Mouse (Mus musculus) right cerebral cortex, postnatal 25 days (tissue): ENCODE measurements at regions not wholly inside any gene's neighbourhood (a gene's known extent, or its start where the extent isn't known, plus 50 kb on each side); places are given as distances from the start of the nearest gene placed in this dataset.
"Not testable (repeated sequence)": the region's sequence is repeated elsewhere in the genome, so short reads cannot be mapped to it uniquely, and the experiment has no call there.

Experiments
- DNase-seq: peaks from one replicate; pipeline ENCODE4 v3.0.0; 2022

DNA sequence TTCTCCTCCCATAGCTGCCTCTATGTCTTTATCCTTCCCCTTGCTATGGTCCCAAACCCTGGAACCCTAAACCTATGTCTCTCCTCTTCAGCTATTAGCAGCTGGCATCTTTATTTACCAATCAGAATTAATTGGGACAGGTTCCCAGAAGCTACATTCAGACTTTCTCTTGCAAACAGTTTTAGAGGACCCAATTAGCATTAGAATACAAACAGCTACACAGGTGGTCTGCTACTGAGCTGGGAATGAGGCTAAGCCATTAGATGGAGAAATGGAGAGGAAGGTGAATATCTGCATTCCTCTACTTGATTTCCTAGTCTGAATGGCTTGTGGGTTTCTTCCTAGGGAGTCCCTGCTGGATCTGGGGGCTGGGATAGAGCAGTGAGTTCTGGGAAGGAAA is 611.9 kb downstream of the A830018L16Rik start:
- DNase-seq = no peak

DNA sequence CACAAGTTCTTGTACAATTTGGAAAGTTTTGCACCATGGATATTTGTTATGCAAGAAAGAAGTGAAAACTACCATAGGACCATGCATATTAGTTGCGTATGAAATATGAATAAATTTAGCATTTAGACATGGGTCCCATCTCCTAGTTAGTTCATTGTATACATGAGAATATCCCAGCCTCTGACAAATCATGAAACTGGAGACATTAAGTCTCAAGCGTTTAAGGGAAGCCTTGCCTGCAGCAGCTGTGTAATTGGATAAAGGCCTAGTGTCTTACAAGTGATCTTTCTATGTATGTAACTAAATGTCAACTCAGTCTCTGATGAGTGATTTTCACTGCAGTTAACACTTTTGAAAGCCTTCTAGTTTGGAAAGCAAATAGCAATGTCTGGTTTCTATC is 613.5 kb downstream of the A830018L16Rik start:
- DNase-seq = no peak

DNA sequence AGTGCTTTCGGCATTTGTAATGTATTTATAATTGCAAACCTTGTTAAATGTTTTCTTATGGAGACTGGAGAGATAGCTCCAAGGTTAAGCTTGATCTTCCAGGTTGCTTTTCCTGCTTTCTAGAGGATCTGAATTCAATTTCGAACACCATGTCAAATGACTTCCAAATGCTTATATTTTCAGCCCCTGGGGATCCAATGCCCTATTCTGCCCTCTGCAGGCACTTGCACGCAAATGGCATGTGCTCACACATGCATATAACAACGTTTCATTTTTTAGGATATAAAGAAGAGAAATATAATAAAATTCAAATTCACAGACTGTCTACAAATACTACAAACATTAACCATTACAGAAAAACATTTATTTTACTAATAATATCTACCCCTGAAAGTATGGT is 614.2 kb downstream of the A830018L16Rik start:
- DNase-seq = no peak

DNA sequence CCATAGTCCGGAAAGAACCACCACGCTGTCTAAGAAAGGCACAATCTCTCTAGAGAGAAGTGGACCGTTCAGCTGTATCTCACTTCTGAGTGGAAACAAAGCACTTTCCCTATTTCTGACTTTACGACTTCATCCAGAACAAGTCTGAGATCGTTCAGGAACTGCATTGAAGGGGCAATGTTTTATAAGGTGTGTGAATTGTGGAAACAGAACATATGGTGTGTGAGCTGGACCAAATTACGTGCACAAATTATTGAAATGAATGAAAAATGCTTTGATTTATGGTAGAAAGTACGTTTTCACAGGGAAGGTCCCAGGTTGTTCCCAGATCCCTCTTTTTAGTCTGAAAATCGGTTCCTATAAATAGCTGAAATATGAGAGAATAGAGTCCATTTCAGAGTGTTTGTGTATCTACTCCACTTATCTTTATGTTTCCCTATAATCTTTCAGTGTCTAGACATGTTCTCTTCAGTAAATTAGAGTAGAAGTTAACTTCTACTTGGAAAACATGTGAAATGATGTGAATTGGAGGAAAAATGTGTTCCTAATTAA is 638.1 kb downstream of the A830018L16Rik start:
- no peak for DNase-seq

DNA sequence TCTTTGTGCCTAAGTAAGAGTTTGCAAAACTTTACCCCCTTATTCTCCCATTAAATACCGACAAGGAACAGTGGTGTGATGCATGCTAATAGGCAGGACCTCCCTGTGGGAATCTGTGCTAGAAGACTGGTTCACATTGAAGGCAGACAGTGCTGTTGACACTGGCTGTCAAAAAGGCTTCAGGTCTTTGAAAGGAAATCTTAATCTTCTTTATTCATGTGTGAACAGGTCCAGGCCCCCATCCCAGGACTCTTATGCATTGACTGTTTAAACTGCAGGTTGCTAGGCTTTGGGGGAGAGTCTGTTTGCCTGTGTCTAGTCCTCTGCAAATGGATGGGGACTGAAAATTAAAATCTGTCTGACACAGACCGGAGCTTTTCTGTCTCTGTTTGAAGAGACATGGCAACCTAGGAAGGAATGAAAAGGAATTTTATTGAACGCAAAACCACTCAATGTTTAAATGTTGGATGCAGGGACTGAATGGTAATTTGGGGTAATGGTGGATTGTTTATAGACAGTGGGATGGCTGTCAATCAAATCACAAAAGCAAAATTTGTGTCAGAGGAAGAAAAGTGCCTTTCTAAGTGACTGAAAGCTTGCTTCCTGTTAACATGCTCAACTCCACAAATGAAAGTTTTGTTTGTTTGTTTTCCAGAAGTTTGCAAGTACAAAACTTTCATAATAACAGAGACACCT is 642.1 kb downstream of the A830018L16Rik start:
- DNase-seq = no peak

DNA sequence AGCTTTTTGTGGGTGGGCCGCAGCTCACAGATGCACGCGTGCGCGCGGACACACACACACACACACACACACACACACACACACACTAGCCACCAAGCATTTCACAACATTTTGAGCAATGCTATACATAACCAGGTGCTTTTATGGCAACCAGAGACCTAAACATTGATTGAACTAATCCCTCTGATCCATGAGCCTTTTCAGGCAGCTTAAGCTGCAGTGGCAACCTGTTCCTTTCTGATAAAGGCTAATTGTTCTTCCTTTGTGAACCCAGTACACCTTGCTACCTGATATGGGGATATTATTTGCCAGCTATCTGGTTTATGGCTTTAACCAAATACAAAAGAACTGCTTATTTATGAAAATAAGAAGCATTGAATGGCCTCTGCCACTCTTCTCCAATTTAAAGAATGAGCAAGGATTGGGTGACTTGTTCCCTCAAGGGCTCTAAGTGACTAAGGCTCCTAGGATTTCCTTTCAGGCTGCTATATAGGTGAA is 651.2 kb downstream of the A830018L16Rik start:
- DNase-seq = no peak

DNA sequence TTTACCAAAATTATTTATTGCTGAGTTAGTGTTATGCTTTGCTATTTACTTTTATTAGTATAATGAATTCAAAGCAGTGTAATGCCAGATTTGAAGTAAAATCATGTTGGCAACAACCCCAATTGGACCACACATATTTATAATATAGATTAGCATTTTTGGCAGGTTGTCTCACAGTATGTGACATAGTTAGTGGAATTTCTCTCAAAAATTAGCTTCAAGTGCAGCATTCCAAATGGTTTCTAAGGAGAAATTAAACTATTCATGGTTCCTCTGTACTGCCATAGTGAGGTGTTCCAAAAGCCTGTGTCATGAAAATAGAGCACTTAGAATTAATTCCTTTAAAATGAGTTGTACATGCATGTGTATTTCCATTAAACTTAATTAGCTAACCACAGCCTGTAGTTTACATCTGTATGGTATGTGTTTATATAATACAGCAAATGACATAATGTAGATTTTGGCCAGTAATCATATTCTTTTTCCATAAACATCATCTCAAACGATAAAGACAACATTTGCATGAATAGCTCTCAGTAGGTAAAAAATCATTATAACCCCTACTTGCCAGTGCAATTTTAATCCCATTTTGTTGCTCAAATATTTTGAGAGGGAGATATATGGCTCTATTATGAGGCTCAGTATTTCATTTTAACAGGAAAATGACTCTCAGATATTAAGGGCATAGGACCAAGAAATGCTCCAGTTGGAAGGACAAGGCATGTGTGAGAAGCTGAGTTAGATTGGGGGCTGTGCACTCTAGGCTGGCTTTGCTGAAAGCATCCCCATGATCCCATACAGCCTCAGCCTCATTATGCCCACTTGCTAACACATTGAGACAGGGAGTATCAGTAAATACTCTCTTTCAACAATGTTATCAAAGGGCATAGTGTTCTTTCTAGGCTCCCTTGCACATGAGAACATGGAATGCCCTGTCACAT is 678.9 kb downstream of the A830018L16Rik start:
- DNase-seq = no peak

DNA sequence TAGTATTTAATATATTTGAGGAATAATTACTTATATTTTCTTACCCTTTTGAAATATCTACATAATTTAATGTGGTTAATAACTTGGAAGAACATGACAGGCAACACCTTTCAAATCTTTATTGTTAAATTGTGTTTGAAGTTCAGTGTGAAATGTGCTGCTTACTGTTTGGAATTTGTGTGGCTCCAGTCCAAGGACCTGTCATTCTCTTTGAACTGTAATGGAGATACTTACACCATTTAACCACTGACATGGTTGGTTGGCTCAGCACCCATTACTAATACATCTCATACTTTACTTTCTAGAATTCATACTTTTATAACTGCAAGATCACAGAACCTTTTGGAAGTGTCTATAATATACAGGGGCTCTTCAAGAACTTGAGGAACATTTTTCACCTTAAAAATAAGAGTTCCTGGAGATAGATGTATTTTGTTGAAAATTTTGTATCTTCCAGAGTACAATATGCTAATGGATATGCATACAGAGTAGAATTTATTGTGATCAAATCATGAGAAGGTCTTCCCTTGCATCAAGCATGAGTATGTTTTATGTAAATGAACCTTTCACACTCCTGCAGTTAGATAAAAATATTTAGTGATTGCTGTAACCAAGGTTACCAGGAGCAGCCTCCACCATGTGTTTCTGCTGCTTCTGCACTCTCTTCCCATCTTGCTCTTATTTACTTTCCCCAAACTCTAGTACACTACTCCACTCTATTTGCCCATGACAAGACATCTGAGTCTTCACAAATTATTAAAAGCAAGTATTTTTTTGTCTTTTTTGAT is 701.3 kb downstream of the A830018L16Rik start:
- DNase-seq = no peak

DNA sequence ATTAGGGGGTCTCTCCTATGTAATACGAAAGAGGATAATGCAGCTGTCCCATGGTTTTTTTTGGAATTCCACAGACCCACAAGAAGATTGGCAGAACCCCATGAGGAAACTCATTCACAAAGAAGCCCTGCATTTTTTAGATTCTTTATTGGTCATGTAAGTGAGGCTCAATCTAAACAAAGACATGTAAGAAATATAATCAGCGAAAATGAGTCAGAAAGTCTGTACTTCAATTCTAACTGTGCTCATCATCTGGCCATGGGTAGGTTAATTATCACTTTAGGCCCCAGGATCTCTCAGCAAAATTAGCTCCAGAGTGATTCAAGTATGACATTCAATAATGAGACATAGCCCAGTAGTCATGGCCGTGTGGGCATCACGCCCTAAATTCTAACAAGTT is 703.2 kb downstream of the A830018L16Rik start:
- DNase-seq = no peak

DNA sequence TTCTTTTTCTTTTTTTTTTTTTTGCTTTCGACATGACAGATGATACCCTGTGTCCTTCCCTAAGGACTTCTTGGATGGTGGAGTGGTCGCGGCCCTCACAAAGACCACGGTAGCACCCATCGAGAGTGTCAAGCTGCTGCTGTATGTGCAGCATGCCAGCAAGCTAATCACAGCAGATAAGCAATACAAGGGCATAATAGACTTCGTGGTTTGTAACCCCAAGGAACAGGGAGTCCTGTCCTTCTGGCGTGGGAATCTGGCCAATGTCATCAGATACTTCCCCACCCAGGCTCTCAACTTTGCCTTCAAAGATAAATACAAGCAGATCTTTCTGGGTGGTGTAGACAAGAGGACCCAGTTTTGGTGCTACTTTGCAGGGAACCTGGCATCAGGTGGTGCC is 707.0 kb downstream of the A830018L16Rik start:
- no peak for DNase-seq

DNA sequence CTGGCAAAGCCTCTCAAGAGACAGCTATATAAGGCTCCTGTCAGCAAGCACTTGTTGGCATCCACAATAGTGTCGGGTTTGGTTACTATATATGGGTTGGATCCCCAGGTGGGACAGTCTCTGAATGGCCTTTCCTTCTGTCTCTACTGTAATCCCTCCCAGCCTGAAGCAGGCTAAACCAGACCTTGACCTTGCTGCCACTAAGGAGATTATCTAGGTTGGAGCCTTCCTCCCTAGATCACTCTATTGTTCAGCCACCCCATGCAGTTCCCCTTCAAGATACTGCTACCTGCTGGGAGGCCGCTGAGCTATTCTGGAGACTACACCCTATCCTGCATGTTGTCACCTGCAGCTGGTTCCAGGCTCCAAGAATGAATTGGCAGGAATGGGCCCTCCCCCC is 712.7 kb downstream of the A830018L16Rik start:
- DNase-seq = not testable (repeated sequence)

DNA sequence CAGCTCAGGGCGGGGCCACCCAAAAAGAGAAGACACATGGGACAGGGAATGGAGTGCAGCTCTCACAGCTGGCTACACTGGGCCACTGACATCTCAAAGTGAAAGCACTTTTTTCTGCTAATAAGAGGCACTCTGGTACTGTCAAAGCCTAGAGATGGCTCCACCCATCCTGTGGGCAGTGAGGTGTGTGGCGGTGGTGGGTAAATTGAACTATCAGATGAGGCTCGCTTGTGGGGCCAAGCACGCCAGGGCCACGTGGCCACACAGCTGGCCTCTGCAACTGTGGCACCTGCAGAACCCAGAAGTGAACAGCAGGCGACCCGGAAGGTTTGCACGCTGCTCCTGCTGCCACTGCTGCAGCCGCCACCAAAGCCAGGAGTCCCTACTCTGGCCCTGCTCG is 756.6 kb downstream of the A830018L16Rik start:
- DNase-seq = no peak

DNA sequence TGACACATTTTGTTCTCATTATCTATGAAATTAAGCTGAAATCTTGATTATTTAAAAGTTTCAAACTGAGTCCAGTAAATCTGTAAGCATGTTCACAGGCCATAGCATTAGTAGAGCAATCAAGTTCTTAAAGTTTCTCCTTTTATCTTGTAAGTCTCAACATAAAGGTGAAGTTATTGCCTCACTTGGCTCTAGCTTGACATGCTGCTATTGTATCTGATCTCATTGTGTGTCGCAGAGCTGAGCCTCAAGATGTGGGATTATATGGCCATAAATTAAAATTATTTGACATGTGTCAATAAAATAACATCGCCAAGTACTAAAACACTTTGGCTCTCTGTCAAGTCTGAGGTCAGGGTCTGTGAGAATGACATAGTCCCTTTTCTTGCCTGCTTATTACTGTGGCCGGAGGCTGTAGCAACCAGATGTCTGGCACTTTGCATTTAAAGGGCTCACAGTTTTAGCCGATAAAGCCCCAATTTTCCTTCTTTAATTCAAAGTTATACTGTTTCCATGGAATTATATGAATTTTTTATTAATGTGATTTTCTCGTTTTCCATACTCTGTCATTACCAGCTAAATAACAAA is 775.8 kb downstream of the A830018L16Rik start:
- DNase-seq = no peak

DNA sequence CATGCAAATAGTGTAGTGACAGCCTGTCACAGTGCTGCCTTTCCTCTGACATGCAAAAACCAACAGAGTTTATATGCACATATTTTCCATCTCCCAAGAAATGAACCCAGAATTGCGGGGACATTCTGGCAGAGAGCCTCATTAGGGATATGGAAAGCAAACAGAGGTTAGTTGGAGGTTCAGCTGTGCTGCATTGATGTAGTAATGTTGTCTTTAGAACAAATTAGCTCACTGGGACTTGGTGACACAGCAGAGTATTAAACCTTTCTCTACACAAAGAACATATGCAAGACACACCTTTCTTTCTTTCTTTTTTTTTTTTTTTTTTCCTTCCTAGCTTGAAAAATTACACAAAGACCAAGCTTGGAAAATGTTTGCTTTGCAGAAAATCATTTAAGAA is 778.7 kb downstream of the A830018L16Rik start:
- DNase-seq = no peak

DNA sequence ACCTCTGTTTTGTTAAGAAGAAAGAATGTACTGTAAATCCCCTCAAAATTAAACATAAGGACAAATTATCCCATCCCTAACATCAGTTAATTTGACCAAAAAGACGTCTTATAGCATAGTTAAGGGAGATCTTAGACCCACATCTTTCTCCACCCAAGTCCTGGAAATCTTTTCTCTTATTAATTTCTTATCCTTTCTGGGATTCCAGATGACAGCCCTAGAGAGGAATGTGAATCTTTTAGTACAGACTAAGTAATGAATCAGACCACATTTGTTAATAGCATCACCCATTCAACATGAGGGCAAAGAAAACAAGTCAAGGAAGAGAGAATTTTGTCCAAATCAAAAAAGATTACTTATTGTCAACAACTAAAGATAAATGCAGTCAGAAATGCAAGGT is 817.2 kb downstream of the A830018L16Rik start:
- no peak for DNase-seq

DNA sequence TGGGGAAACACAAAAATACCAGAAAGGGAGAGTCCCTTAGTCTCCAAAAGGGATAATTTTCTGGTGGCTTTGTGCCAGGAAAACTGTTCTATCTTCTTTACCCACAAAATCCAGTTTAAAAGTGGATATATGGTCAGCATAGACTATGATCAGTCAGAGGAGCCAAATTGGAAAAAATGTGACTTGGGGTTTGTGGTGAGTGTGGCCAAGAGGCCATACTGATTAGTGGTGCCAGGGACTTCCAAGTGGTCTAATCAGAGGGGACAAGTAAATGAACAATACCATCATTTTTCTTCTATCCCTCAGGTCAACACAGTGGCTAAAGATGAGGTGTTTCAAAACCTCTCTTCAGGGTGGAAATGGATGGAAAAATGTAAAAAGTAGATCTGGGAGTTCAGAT is 828.2 kb downstream of the A830018L16Rik start:
- DNase-seq = no peak

DNA sequence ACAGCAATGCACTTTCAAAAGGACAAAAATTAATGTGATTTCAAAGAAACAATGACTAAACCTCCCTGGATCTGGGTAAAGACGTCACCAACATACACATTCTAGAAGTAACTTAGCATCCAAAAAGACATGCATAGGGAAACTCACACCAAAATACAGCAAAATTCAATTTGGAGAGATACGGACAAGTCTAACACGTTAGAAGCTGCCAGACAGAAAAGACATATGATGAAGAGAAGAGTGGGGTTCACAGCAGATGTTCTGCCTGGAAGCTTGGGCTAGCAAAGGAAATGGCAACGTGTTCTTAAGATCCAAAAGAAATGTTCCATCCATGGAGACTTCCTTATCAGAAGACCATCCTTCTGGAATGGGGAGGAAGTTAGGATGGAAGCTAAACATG is 868.6 kb downstream of the A830018L16Rik start:
- DNase-seq = no peak

DNA sequence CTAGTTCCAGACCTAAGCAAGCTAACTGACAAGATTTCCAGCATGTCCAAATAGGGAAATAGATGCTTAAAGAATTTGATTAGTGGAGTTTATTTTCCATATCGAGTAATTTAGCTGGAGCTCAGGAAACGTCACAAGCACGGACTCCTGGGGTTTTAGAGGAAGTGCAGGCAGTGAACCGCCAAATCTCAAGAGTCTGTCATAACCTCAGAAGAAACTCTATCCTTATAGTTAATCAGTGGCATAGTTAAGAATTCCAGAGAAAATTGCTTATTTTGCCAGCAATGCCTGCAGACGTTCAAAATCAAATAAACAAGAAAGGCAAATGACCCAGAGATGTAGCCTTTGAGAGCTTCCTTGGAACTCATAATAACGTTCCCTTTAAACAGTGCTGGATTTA is 871.6 kb downstream of the A830018L16Rik start:
- DNase-seq = no peak

DNA sequence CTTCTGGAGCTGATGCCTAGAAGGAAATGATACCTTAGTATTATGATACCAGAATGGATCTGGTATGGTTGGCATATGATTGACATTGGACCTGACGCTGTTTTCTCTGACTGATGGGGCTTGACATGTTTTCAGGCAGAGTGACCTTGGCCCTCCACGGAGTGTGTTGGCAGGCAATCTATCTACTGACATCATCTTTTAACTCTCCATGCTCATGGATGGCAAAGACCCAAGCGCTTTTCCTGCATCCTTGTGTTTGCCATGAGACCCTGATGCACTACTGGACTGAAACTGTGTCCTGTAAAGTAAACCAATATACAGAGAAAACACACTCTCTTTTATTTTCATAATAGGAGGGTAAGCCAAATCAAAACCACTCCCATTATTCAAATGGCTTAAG is 872.1 kb downstream of the A830018L16Rik start:
- no peak for DNase-seq

DNA sequence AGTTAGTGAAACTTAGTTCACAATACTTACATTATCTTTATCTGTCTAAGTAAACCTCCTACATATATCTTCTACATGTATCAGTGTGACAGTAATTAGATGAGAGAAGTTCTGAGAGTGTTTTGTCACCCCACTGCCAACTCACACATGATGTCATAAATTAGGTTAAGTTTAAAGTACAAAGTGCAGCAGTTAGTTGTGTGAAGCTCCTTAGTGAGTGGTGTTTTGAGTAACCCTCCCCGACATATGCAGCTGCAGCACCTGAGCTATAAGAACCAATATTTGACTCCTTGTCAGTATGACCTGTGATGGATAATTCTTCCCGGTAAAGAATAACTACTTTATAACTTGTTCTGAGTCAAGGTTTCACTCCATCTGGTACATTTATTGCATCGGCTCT is 874.6 kb downstream of the A830018L16Rik start:
- no peak for DNase-seq

DNA sequence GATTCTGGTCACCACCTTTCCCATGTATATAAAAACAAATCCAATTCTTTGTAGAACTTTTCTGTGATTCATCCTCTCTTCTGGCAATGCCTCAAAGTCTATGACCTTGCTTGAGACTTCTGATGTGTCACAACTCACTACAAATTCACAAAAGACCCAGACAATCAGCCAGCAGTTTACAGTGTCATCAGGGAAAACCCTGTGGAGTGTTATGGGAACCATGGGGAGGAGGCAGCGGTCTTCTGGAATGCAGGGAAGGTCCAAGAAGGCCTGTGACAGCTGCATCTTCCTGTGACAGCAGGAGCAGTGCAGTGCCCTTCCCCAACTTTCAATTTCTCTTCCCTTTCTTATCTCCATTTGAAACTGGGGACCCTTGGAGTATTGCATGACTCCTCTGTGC is 877.9 kb downstream of the A830018L16Rik start:
- no peak for DNase-seq

DNA sequence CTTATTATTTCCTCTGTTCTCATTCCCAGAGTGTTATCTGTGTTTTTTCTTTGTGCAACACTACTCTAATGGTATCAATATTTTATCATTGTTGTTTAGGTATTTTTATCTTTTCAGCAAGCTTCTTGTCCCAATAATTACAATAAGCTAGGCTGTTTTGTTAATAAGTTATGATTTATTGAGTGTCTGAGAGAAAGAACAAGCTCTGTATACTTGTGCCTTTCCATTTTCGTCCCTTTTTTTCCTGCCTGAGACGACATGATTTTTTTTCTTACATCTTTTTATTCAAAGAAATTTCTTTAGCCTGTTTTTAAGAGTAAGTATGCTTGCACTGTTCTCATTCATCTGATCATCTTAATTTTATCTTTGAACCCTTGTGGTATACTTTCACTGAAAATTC is 904.1 kb downstream of the A830018L16Rik start:
- no peak for DNase-seq

DNA sequence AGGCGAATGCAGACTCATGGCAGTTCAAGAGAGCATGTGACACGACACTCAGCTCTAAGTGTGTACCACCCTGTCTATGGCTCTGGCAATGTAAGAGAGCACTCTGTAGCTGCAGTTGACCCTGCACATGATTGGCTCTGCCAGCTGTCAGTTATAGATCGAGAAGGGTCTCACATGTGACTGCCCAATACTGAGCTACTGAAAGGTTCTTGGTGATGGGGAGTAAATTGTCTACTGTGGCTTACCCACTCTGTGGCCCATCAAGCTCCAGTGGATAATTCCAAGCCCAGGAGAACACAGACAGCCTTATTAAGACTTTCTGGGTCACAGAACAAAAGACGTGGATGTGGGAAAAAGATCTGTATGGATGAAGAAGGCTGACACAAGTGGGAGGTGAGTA is 920.3 kb downstream of the A830018L16Rik start:
- no peak for DNase-seq
